Mouse (Mus musculus) CH12.LX (cell line): ENCODE measurements around the gene Sgcg.

ENCODE experiments used
- CHD1 ChIP-seq: IDR thresholded peaks from 2 replicates; pipeline ENCODE4 v1.6.1; 2012; ENCODE audit warnings: low read depth, low read length, improper control_type of control experiment, inconsistent platforms
- CTCF ChIP-seq, 2 experiments: IDR thresholded peaks in 1 of 2; conservative IDR thresholded peaks in 1 of 2; 2 replicates each; pipeline ENCODE4 v1.5.1; 2011 to 2012; ENCODE audit warnings: low read depth in 2 of 2, low read length in 2 of 2, improper control_type of control experiment in 1 of 2, inconsistent platforms in 1 of 2, mild to moderate bottlenecking in 1 of 2, moderate library complexity in 1 of 2
- EP300 ChIP-seq: IDR thresholded peaks from 2 replicates; pipeline ENCODE4 v1.6.1; 2011; ENCODE audit warnings: low read length, improper control_type of control experiment
- MAX ChIP-seq: IDR thresholded peaks from 2 replicates; pipeline ENCODE4 v1.6.1; 2011; ENCODE audit warnings: low read length, improper control_type of control experiment
- NELFE ChIP-seq: IDR thresholded peaks from 2 replicates; pipeline ENCODE4 v1.6.1; 2011; ENCODE audit warnings: low read depth, low read length, improper control_type of control experiment
- NRF1 ChIP-seq: IDR thresholded peaks from 2 replicates; pipeline ENCODE4 v1.6.1; 2014; ENCODE audit warnings: low read depth, mild to moderate bottlenecking, inconsistent platforms, low read length, improper control_type of control experiment, moderate library complexity
- POLR2A ChIP-seq: IDR thresholded peaks from 2 replicates; pipeline ENCODE4 v1.6.1; 2011; ENCODE audit warnings: low read depth, mild to moderate bottlenecking, improper control_type of control experiment, low read length
- POLR2AphosphoS2 ChIP-seq: IDR thresholded peaks from 2 replicates; pipeline ENCODE4 v1.6.1; 2011; ENCODE audit warnings: low read depth, low read length, improper control_type of control experiment
- TBP ChIP-seq: conservative IDR thresholded peaks from 2 replicates; pipeline ENCODE4 v1.6.1; 2011; ENCODE audit warnings: low read depth, low read length, improper control_type of control experiment
- TCF12 ChIP-seq: IDR thresholded peaks from 2 replicates; pipeline ENCODE4 v1.6.1; 2014; ENCODE audit warnings: low read depth, mild to moderate bottlenecking, inconsistent platforms, low read length, improper control_type of control experiment
- USF2 ChIP-seq: conservative IDR thresholded peaks from 2 replicates; pipeline ENCODE4 v1.6.1; 2011; ENCODE audit warnings: low read depth, low read length, improper control_type of control experiment

DNA sequence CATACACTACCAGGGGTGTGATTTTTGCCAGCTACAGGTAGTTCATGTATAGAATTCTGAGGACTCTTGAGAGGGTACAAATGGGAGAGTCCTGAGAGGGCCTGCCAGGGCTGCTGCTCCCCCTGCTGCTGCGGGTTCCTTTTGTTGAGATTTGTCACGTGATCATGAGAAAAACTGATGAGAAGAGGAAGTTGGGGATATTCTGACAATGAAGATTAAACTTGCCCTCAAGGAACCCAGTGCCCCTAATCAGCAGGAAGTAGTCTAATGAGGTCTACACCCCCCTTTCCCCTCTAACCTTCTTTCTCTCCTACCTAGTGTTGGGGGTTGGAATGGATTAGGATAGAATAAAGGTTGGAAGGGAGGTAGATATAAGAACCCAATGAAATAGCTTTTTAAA is 43.0 kb upstream of the Sgcg start:
- TF ChIP-seq POLR2A, result no peak
- no peak for TF ChIP-seq EP300
- TF ChIP-seq CHD1, result no peak
- TF ChIP-seq CTCF (conservative IDR thresholded peaks at IDR 0.05 in 1 of 2, IDR thresholded peaks at IDR 0.05 in 1 of 2; ENCODE audit: low read depth in 2 of 2, low read length in 2 of 2), result no peak
- no peak for TF ChIP-seq TBP
- TF ChIP-seq NELFE, result no peak
- no peak for TF ChIP-seq MAX
- TF ChIP-seq USF2, result no peak
- TF ChIP-seq POLR2AphosphoS2, result no peak
- TF ChIP-seq TCF12, result no peak
- no peak for TF ChIP-seq NRF1
